Mouse (Mus musculus) limb, embryonic 13.5 days (tissue): ENCODE measurements around the gene a. TPM values are rescaled to one million over a fixed set of nuclear protein-coding genes. Genes with fewer than 3 reads are reported as not detected.

ENCODE experiments used
- ATAC-seq: fragments of 200-750 bp; cut with Nextera tagmentation; 2 replicates; pipeline ENCODE4 v1.8.0; 2017; ENCODE audit warnings: low read depth, moderate number of reproducible peaks, moderate TSS enrichment; ENCODE audit not compliant: low FRiP score
- H3K27ac ChIP-seq: fragments of 300-500 bp; sonication (generic); 2 replicates; pipeline ENCODE4 v1.5.1; 2015; ENCODE audit warnings: inconsistent platforms, mild to moderate bottlenecking, moderate library complexity
- H3K27me3 ChIP-seq: fragments of 300-500 bp; sonication (generic); 2 replicates; pipeline ENCODE4 v1.6.1; 2015; ENCODE audit warnings: mild to moderate bottlenecking, inconsistent platforms
- H3K36me3 ChIP-seq: fragments of 300-500 bp; sonication (generic); 2 replicates; pipeline ENCODE4 v1.6.1; 2015; ENCODE audit warnings: inconsistent platforms, mild to moderate bottlenecking, moderate library complexity
- H3K4me1 ChIP-seq: fragments of 300-500 bp; sonication (generic); 2 replicates; pipeline ENCODE4 v1.6.1; 2015; ENCODE audit warnings: inconsistent platforms
- H3K4me2 ChIP-seq: fragments of 300-500 bp; sonication (generic); replicated peaks from 2 replicates; pipeline ENCODE4 v1.6.1; 2015; ENCODE audit warnings: inconsistent platforms, mild to moderate bottlenecking, moderate library complexity
- H3K4me3 ChIP-seq: fragments of 300-500 bp; sonication (generic); 2 replicates; pipeline ENCODE4 v1.5.1; 2015; ENCODE audit warnings: moderate library complexity, mild to moderate bottlenecking, inconsistent platforms
- H3K9ac ChIP-seq: fragments of 300-500 bp; sonication (generic); 2 replicates; pipeline ENCODE4 v1.6.1; 2015; ENCODE audit warnings: mild to moderate bottlenecking, inconsistent platforms
- H3K9me3 ChIP-seq: fragments of 300-500 bp; sonication (generic); 2 replicates; pipeline ENCODE4 v1.6.1; 2016; ENCODE audit warnings: inconsistent platforms
- WGBS: fragments of 180-500 bp; shearing (Covaris S2); methylation state at CpG from one replicate; pipeline ENCODE4 v1.1.7; 2015; 5-methylcytosine and 5-hydroxymethylcytosine counted together
- polyA plus RNA-seq: library from polyadenylated mRNA; unstranded; fragments of >200 nt; fragmentation: Nextera tagmentation; extraction: Ambion mirVana; gene quantifications from 2 replicates; pipeline ENCODE4 v1.2.1, GENCODE M21; 2015

The a gene
- polyA plus RNA-seq, 1 experiment from 2014 or later = 12.0 TPM

DNA sequence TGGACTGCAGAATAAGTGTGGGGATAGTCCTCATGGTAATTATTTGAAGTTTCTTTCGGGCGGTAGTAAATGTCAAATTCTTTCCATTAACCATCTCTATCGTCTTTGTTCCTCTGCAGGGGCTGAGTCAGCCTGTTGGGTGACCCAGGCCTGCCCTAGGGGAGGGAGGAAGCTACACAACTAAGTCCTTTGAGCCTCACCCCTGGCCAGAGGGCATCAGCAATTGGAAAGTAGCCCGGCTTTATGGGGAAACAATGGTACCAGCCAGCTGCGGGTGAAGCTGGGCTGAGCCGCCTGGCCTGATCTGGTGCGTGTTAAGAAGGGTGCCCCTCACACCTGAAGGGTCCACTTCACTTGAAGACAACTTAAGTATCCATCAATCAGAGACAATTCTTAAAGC lies 308.2 kb downstream of the a start:
- H3K4me2 ChIP-seq = no peak overlapping the region
- H3K4me3 ChIP-seq = no peak overlapping the region
- no peaks in the 10 kb centered on the region for H3K36me3 ChIP-seq
- no peak overlapping the region for H3K27ac ChIP-seq
- no peak for ATAC-seq
- no peak overlapping the region for H3K9ac ChIP-seq
- no peaks in the 10 kb centered on the region for H3K4me1 ChIP-seq
- 69% methylated on average over 7 of the region's 7 CpGs for WGBS
- no peaks in the 10 kb centered on the region for H3K27me3 ChIP-seq
- no peaks in the 10 kb centered on the region for H3K9me3 ChIP-seq

DNA sequence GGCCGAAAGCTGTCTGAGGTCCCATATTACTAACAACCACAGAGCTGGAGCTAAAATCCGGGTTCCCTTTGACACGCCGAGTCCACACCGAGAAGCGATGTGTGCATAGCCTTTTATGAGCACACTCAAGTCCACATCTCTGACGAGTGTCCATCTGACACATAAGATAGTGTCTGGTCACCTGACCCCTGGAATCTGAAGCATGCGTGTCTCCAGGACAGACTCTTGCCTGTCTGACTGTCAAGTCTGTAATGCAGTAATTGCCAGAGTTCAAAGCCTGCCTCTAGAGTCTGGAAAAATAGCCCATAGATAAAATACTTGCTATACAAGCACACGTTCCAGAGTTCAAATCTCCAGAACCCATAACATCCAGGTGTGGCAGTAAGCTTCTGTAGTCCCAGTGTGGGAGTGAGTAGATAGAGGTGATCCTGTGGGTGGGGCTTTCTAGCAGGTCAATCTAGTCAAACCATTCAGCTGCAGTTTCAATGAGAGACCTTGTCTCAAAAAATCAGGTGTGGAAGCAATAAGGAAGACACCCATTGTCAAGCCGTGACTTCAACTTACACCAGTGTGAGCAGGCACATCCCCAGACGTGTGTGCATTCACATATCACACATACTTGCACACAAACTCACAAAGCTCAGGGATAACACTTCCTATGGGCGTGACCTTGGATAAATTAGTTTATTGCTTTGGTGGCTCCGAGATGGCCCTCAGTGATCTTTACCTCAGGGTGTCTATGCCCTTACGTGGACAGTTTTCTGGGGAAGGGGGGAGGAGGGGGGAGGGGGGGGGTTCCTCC lies 309.0 kb downstream of the a start:
- WGBS = 79% methylated on average over 14 of the region's 14 CpGs
- Histone ChIP-seq H3K4me1 (no peaks in the 10 kb centered on the region), H3K9ac (no peak overlapping the region), H3K4me3 (no peak overlapping the region), H3K9me3 (no peaks in the 10 kb centered on the region), H3K36me3 (no peaks in the 10 kb centered on the region), H3K27ac (no peak overlapping the region), H3K27me3 (no peaks in the 10 kb centered on the region), H3K4me2 (no peak overlapping the region)
- ATAC-seq = no peak

Other genes with a start within 250 kb of the a start
- gene 1700003F12Rik, start 244.3 kb upstream of the a start, polyA plus RNA-seq = 0.88 and 1.1 TPM in 2 replicates
- gene Actl10, start 239.6 kb upstream of the a start, polyA plus RNA-seq = 0.33 and 0.47 TPM in 2 replicates
- gene Necab3, start 232.5 kb upstream of the a start, polyA plus RNA-seq = 3.7 and 3.9 TPM in 2 replicates
- gene E2f1, start 221.5 kb upstream of the a start, polyA plus RNA-seq = 20.1 and 20.8 TPM in 2 replicates
- gene Pxmp4, start 187.7 kb upstream of the a start, polyA plus RNA-seq = 18.8 and 21.6 TPM in 2 replicates
- gene Zfp341, start 178.1 kb upstream of the a start, polyA plus RNA-seq = 1.1 and 1.3 TPM in 2 replicates
- 0.43 TPM in 1 of 2 replicates, not detected in the other for gene 4930519P11Rik, start 178.0 kb upstream of the a start, polyA plus RNA-seq
- 26.4 and 28.0 TPM in 2 replicates for gene Chmp4b, start 139.7 kb upstream of the a start, polyA plus RNA-seq
- gene Gm14214, start 21.4 kb upstream of the a start, polyA plus RNA-seq = not detected in 2 replicates
- 41.7 and 46.9 TPM in 2 replicates for gene Raly, start 306 bp upstream of the a start, polyA plus RNA-seq
- gene Eif2s2, start 101.5 kb downstream of the a start, polyA plus RNA-seq = 110 and 115 TPM in 2 replicates
- 3.6 and 4.1 TPM in 2 replicates for gene Gm14226, start 226.9 kb downstream of the a start, polyA plus RNA-seq